Mouse (Mus musculus) hindbrain, embryonic 15.5 days (tissue): ENCODE measurements at regions not wholly inside any gene's neighbourhood (a gene's known extent, or its start where the extent isn't known, plus 50 kb on each side); places are given as distances from the start of the nearest gene placed in this dataset.

ENCODE experiments used
- ATAC-seq: fragments of 200-750 bp; cut with Nextera tagmentation; 2 replicates; pipeline ENCODE4 v1.8.0; 2017; ENCODE audit warnings: low read depth, moderate number of reproducible peaks, moderate TSS enrichment; ENCODE audit not compliant: low FRiP score
- H3K27ac ChIP-seq: fragments of 300-500 bp; sonication (generic); replicated peaks from 2 replicates; pipeline ENCODE4 v1.5.1; 2015; ENCODE audit warnings: mild to moderate bottlenecking, inconsistent platforms
- H3K27me3 ChIP-seq: fragments of 300-500 bp; sonication (generic); 2 replicates; pipeline ENCODE4 v1.6.1; 2015; ENCODE audit warnings: control low read depth, inconsistent platforms
- H3K36me3 ChIP-seq: fragments of 300-500 bp; sonication (generic); 2 replicates; pipeline ENCODE4 v1.6.1; 2015; ENCODE audit warnings: control low read depth, inconsistent platforms
- H3K4me1 ChIP-seq: fragments of 300-500 bp; sonication (generic); replicated peaks from 2 replicates; pipeline ENCODE4 v1.6.1; 2015; ENCODE audit warnings: control low read depth, inconsistent platforms
- H3K4me2 ChIP-seq: fragments of 300-500 bp; sonication (generic); 2 replicates; pipeline ENCODE4 v1.6.1; 2015; ENCODE audit warnings: moderate library complexity, mild to moderate bottlenecking, inconsistent platforms
- H3K4me3 ChIP-seq: fragments of 300-500 bp; sonication (generic); 2 replicates; pipeline ENCODE4 v1.5.1; 2015; ENCODE audit warnings: mild to moderate bottlenecking, inconsistent platforms
- H3K9ac ChIP-seq: fragments of 300-500 bp; sonication (generic); 2 replicates; pipeline ENCODE4 v1.6.1; 2015; ENCODE audit warnings: inconsistent platforms
- H3K9me3 ChIP-seq: fragments of 300-500 bp; sonication (generic); 2 replicates; pipeline ENCODE4 v1.6.1; 2016; ENCODE audit warnings: control low read depth, inconsistent platforms
- WGBS: fragments of 180-500 bp; shearing (Covaris S2); methylation state at CpG from one replicate; pipeline ENCODE4 v1.1.7; 2015; 5-methylcytosine and 5-hydroxymethylcytosine counted together

GRCm38 (mm10) chr1:81771704-81772103, 461.2 kb upstream of the Gm9747 start:
- H3K27me3 ChIP-seq, result no peaks in the 10 kb centered on the region
- H3K4me1 ChIP-seq, result no peaks in the 10 kb centered on the region
- no peaks in the 10 kb centered on the region for H3K9me3 ChIP-seq
- no peak for ATAC-seq
- H3K4me2 ChIP-seq, result no peak overlapping the region
- WGBS, result 86% methylated on average over 3 of the region's 3 CpGs
- no peak overlapping the region for H3K9ac ChIP-seq
- no peak overlapping the region for H3K27ac ChIP-seq
- no peaks in the 10 kb centered on the region for H3K36me3 ChIP-seq
- no peak overlapping the region for H3K4me3 ChIP-seq

- no peaks in the 10 kb centered on the region for H3K9me3 ChIP-seq
- H3K36me3 ChIP-seq, result no peaks in the 10 kb centered on the region
- no peak overlapping the region for H3K4me3 ChIP-seq
- ATAC-seq, result no peak
- H3K4me1 ChIP-seq, result no peaks in the 10 kb centered on the region
- no peak overlapping the region for H3K4me2 ChIP-seq
- no peak overlapping the region for H3K9ac ChIP-seq
- H3K27me3 ChIP-seq, result no peaks in the 10 kb centered on the region
- no peak overlapping the region for H3K27ac ChIP-seq
Measured at GRCm38 (mm10) chr1:81780583-81780982, 452.3 kb upstream of the Gm9747 start.

- Histone ChIP-seq H3K4me1 (no peaks in the 10 kb centered on the region), H3K27me3 (no peaks in the 10 kb centered on the region), H3K36me3 (no peaks in the 10 kb centered on the region), H3K9me3 (no peaks in the 10 kb centered on the region), H3K9ac (no peak overlapping the region), H3K4me2 (no peak overlapping the region), H3K4me3 (no peak overlapping the region), H3K27ac (no peak overlapping the region)
- WGBS, result 56% methylated on average over 1 of the region's 1 CpGs
- no peak for ATAC-seq
Measured at GRCm38 (mm10) chr1:81784305-81784704, 448.6 kb upstream of the Gm9747 start.

GRCm38 (mm10) chr1:81794771-81795170, 438.1 kb upstream of the Gm9747 start:
- Histone ChIP-seq H3K4me3 (no peak overlapping the region), H3K27me3 (no peaks in the 10 kb centered on the region)
- 78% methylated on average over 2 of the region's 2 CpGs for WGBS

GRCm38 (mm10) chr1:81795399-81795798, 437.5 kb upstream of the Gm9747 start:
- Histone ChIP-seq H3K4me2 (no peak overlapping the region), H3K27ac (no peak overlapping the region), H3K9me3 (no peaks in the 10 kb centered on the region), H3K4me3 (no peak overlapping the region), H3K4me1 (no peaks in the 10 kb centered on the region), H3K9ac (no peak overlapping the region), H3K27me3 (no peaks in the 10 kb centered on the region), H3K36me3 (no peaks in the 10 kb centered on the region)
- WGBS, result 67% methylated on average over 1 of the region's 1 CpGs
- ATAC-seq, result no peak

More at GRCm38 (mm10) chr1:81794771-81795170, 438.1 kb upstream of the Gm9747 start:
- Histone ChIP-seq H3K36me3 (no peaks in the 10 kb centered on the region), H3K27ac (no peak overlapping the region), H3K9ac (no peak overlapping the region), H3K4me1 (no peaks in the 10 kb centered on the region), H3K9me3 (no peaks in the 10 kb centered on the region), H3K4me2 (no peak overlapping the region)
- no peak for ATAC-seq

- Histone ChIP-seq H3K4me2 (no peak overlapping the region), H3K4me3 (no peak overlapping the region), H3K36me3 (no peaks in the 10 kb centered on the region), H3K4me1 (no peaks in the 10 kb centered on the region), H3K27ac (no peak overlapping the region), H3K9ac (no peak overlapping the region), H3K27me3 (no peaks in the 10 kb centered on the region), H3K9me3 (no peaks in the 10 kb centered on the region)
- no peak for ATAC-seq
Measured at GRCm38 (mm10) chr1:81811591-81811990, 421.3 kb upstream of the Gm9747 start.

GRCm38 (mm10) chr1:81818884-81819283, 414.0 kb upstream of the Gm9747 start:
- Histone ChIP-seq H3K9me3 (no peaks in the 10 kb centered on the region), H3K9ac (no peak overlapping the region), H3K27me3 (no peaks in the 10 kb centered on the region), H3K36me3 (no peaks in the 10 kb centered on the region), H3K4me2 (no peak overlapping the region), H3K4me1 (no peaks in the 10 kb centered on the region), H3K4me3 (no peak overlapping the region), H3K27ac (no peak overlapping the region)
- ATAC-seq, result no peak

- no peaks in the 10 kb centered on the region for H3K4me1 ChIP-seq
- 95% methylated on average over 3 of the region's 3 CpGs for WGBS
- H3K4me2 ChIP-seq, result no peak overlapping the region
- H3K9me3 ChIP-seq, result no peaks in the 10 kb centered on the region
- H3K27me3 ChIP-seq, result no peaks in the 10 kb centered on the region
- no peak overlapping the region for H3K27ac ChIP-seq
- H3K9ac ChIP-seq, result no peak overlapping the region
- H3K4me3 ChIP-seq, result no peak overlapping the region
- no peak for ATAC-seq
- no peaks in the 10 kb centered on the region for H3K36me3 ChIP-seq
Measured at GRCm38 (mm10) chr1:81841966-81842365, 390.9 kb upstream of the Gm9747 start.

GRCm38 (mm10) chr1:81850462-81851144, 382.3 kb upstream of the Gm9747 start:
- Histone ChIP-seq H3K27ac (no peak overlapping the region), H3K9me3 (no peaks in the 10 kb centered on the region), H3K9ac (no peak overlapping the region), H3K36me3 (no peaks in the 10 kb centered on the region), H3K27me3 (no peaks in the 10 kb centered on the region), H3K4me1 (0 out of 2 replicates have a peak, but pooled peaks cover 3% of the 10 kb centered on the region), H3K4me3 (no peak overlapping the region), H3K4me2 (no peak overlapping the region)
- ATAC-seq, result no peak
- WGBS, result 60% methylated on average over 6 of the region's 6 CpGs

GRCm38 (mm10) chr1:81859464-81859863, 373.4 kb upstream of the Gm9747 start:
- no peaks in the 10 kb centered on the region for H3K27me3 ChIP-seq
- H3K36me3 ChIP-seq, result no peaks in the 10 kb centered on the region
- H3K4me3 ChIP-seq, result no peak overlapping the region
- H3K4me1 ChIP-seq, result no peaks in the 10 kb centered on the region
- whole genome bisulfite sequencing, result 47% methylated on average over 2 of the region's 2 CpGs
- ATAC-seq, result no peak
- no peak overlapping the region for H3K27ac ChIP-seq
- H3K9ac ChIP-seq, result no peak overlapping the region
- no peak overlapping the region for H3K4me2 ChIP-seq
- H3K9me3 ChIP-seq, result no peaks in the 10 kb centered on the region

- Histone ChIP-seq H3K27ac (no peak overlapping the region), H3K36me3 (no peaks in the 10 kb centered on the region), H3K9ac (no peak overlapping the region), H3K4me3 (no peak overlapping the region), H3K4me2 (no peak overlapping the region), H3K4me1 (no peaks in the 10 kb centered on the region), H3K27me3 (no peaks in the 10 kb centered on the region), H3K9me3 (no peaks in the 10 kb centered on the region)
- no peak for ATAC-seq
- WGBS, result 89% methylated on average over 3 of the region's 3 CpGs
Measured at GRCm38 (mm10) chr1:81864571-81864970, 368.3 kb upstream of the Gm9747 start.

- no peak overlapping the region for H3K9ac ChIP-seq
- no peak for ATAC-seq
- 79% methylated on average over 1 of the region's 1 CpGs for WGBS
- H3K4me2 ChIP-seq, result no peak overlapping the region
- H3K36me3 ChIP-seq, result no peaks in the 10 kb centered on the region
- no peak overlapping the region for H3K4me3 ChIP-seq
- no peaks in the 10 kb centered on the region for H3K4me1 ChIP-seq
- H3K27me3 ChIP-seq, result no peaks in the 10 kb centered on the region
- H3K9me3 ChIP-seq, result no peaks in the 10 kb centered on the region
- no peak overlapping the region for H3K27ac ChIP-seq
Measured at GRCm38 (mm10) chr1:81886940-81887531, 345.9 kb upstream of the Gm9747 start.

GRCm38 (mm10) chr1:81897241-81897640, 335.7 kb upstream of the Gm9747 start:
- Histone ChIP-seq H3K4me2 (no peak overlapping the region), H3K27ac (no peak overlapping the region), H3K9ac (no peak overlapping the region), H3K36me3 (no peaks in the 10 kb centered on the region), H3K4me1 (no peaks in the 10 kb centered on the region), H3K27me3 (no peaks in the 10 kb centered on the region), H3K9me3 (no peaks in the 10 kb centered on the region), H3K4me3 (no peak overlapping the region)
- ATAC-seq, result no peak
- 90% methylated on average over 3 of the region's 3 CpGs for WGBS
